Mouse (Mus musculus): ENCODE measurements at regions not wholly inside any gene's neighbourhood (a gene's known extent, or its start where the extent isn't known, plus 50 kb on each side); places are given as distances from the start of the nearest gene placed in this dataset.

DNA sequence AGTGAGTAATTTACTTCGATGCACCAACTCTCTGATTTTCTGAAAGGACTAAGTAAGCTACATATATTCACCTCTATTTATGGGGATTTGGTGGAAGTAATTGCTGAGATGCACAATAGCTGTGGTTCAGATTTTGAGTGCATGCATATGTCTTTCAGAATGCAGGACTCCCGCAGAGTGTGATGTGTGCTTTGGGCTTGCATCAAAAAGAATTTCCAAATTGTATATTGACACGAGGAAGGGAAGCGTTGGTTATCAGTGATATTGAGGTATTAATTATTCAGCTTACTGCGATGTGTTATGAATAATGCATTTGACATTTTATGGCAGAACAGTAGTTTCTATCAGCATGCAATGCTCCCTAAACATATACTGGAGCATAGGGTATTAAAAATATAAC, 1303.2 kb downstream of the Stim2 start:
- TF ChIP-seq CTCF (IDR thresholded peaks at IDR 0.05; ENCODE audit: extremely low read depth, insufficient read depth, low read length) (no peak), POLR2A (IDR thresholded peaks at IDR 0.05; ENCODE audit: extremely low read depth, insufficient read depth, low read length) (no peak)
